Mouse (Mus musculus): ENCODE measurements around the gene Lrp6. TPM values are rescaled to one million over a fixed set of nuclear protein-coding genes. Genes with fewer than 3 reads are reported as not detected.

Lrp6 gene
- total and polyA plus RNA-seq, 3 experiments, result 18.5 to 75.2 (median 74.3) TPM

DNA sequence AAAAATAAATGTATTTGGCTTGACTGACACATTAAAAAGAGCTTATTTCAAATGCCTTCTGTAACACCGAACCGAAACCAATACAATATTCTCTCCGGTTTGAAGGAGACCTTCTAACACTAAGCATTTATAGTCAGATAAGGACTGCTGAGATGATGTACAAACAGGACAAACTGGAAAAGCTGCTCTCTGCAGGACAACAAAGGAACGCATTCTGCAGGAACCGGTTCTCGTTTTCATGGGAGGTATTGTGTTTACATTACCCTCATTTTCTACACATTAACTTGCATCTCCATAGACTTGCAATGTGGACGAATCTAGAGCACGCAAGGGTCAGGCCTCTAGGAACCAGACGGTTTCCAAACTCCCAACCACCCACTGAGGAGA, 163.1 kb downstream of the Lrp6 start:
- peaks cover 20% of the 10 kb centered on the region; the same call in 1 of the 2 replicates for H3K27me3 ChIP-seq (ENCODE audit: insufficient read depth, low read length)
- TF ChIP-seq POLR2AphosphoS5 (IDR thresholded peaks at IDR 0.05; ENCODE audit: insufficient replicate concordance, low read depth, low read length), result no peak
- TF ChIP-seq TAL1 (conservative IDR thresholded peaks at IDR 0.05; ENCODE audit: low read depth, low read length), result no peak
- DNase-seq (ENCODE audit: low spot score) (no peak), ATAC-seq (ENCODE audit: extremely low read depth, insufficient number of reproducible peaks, low FRiP score, poor library complexity, severe bottlenecking) (no peak)
- H3K4me1 ChIP-seq (ENCODE audit: insufficient read depth, low read depth, low read length), result no peaks in the 10 kb centered on the region
- H3K9me3 ChIP-seq (replicated peaks), result no peaks in the 10 kb centered on the region
- H3K4me3 ChIP-seq (ENCODE audit: low read depth, low read length), result no peak overlapping the region
- no peaks in the 10 kb centered on the region for H3K36me3 ChIP-seq (replicated peaks)

DNA sequence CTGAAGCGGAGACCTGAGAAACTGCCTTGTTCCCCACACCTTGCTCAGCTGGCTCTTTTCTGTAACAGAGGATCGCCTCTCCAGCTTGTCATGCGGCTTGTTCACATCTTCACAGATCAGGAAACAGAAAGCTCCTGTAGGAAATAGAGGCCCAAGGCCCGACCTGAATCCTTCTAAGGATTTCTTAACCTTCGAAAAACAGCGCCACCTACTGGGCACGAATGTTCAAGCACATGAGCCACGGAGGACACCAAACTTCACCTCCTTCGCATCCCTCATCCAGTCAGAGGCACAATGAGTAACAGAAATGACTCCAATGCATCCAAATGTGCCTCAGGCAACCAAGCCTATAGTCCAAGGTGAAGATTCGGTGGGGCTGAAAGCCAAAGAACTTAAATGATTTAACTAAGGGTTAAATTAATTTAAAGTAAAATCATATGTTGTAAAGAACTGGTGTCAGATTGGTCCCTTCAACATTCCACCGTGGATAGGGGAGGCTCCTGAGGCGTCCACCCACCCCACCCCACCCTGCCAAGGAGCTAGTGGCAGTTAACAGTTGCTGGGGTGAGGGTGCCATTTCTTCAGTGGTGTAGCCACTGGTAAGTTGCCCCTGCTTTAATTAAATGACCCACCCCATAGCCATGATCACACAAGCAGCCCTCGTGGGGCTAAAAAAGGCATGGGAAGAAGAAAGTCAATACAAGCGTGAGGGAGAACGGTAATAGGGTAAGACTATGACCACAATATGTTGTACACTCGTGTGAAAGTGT, 163.7 kb downstream of the Lrp6 start:
- Histone ChIP-seq H3K9me3 (replicated peaks) (no peaks in the 10 kb centered on the region; the same call in 1 of the 2 replicates), H3K4me1 (ENCODE audit: insufficient read depth, low read depth, low read length) (no peaks in the 10 kb centered on the region), H3K36me3 (replicated peaks) (no peaks in the 10 kb centered on the region), H3K4me3 (ENCODE audit: low read depth, low read length) (no peak overlapping the region), H3K27me3 (ENCODE audit: insufficient read depth, low read length) (peaks cover 20% of the 10 kb centered on the region; the same call in 1 of the 2 replicates)
- ATAC-seq (ENCODE audit: extremely low read depth, insufficient number of reproducible peaks, low FRiP score, poor library complexity, severe bottlenecking), result no peak
- peak; percentile 46; the same call in 1 of the 2 replicates for TF ChIP-seq CTCF (IDR thresholded peaks at IDR 0.05; ENCODE audit: low read depth, low read length)
- TF ChIP-seq POLR2AphosphoS5 (IDR thresholded peaks at IDR 0.05; ENCODE audit: insufficient replicate concordance, low read depth, low read length), result no peak
- DNase-seq (ENCODE audit: low spot score), result peak; percentile 25

Other genes starting within 250 kb of the Lrp6 start
- not detected in 2 replicates for gene Bcl2l14, start 170.6 kb downstream of the Lrp6 start, total RNA-seq (2014; fragmentation: Nextera tagmentation)
- 0.71 TPM in 1 of 2 replicates, not detected in the other for gene Bcl2l14, start 170.6 kb downstream of the Lrp6 start, total RNA-seq (2017)
- 0.09 TPM in 1 of 2 replicates, not detected in the other for gene Bcl2l14, start 170.6 kb downstream of the Lrp6 start, polyA plus RNA-seq (2012)
- gene Mansc1, start 65.5 kb upstream of the Lrp6 start, total RNA-seq (2014; fragmentation: Nextera tagmentation), result not detected in 2 replicates
- gene Mansc1, start 65.5 kb upstream of the Lrp6 start, total RNA-seq (2017), result 0.12 TPM in 1 of 2 replicates, not detected in the other
- gene Mansc1, start 65.5 kb upstream of the Lrp6 start, polyA plus RNA-seq (2012), result not detected in 2 replicates
- 18.8 and 19.6 TPM in 2 replicates for gene Borcs5, start 72.5 kb upstream of the Lrp6 start, total RNA-seq (2014; fragmentation: Nextera tagmentation)
- gene Borcs5, start 72.5 kb upstream of the Lrp6 start, total RNA-seq (2017), result 9.1 and 11.7 TPM in 2 replicates
- gene Borcs5, start 72.5 kb upstream of the Lrp6 start, polyA plus RNA-seq (2012), result 8.5 and 8.8 TPM in 2 replicates
- 55.5 TPM in 2 replicates for gene Dusp16, start 225.7 kb upstream of the Lrp6 start, total RNA-seq (2014; fragmentation: Nextera tagmentation)
- gene Dusp16, start 225.7 kb upstream of the Lrp6 start, total RNA-seq (2017), result 9.9 and 15.0 TPM in 2 replicates
- gene Dusp16, start 225.7 kb upstream of the Lrp6 start, polyA plus RNA-seq (2012), result 2.9 and 5.2 TPM in 2 replicates